Mouse (Mus musculus) kidney, postnatal 0 days (tissue): ENCODE measurements at regions not wholly inside any gene's neighbourhood (a gene's known extent, or its start where the extent isn't known, plus 50 kb on each side); places are given as distances from the start of the nearest gene placed in this dataset.

Experiments
- ATAC-seq: fragments of 200-750 bp; cut with Nextera tagmentation; replicated peaks from 2 replicates; pipeline ENCODE4 v1.8.0; 2017; ENCODE audit warnings: low read depth, moderate number of reproducible peaks, moderate TSS enrichment, moderate library complexity; ENCODE audit not compliant: low FRiP score
- DNase-seq: peaks from one replicate; pipeline ENCODE4 v3.0.0-alpha.2; 2016; ENCODE audit warnings: low spot score
- H3K27ac ChIP-seq: fragments of 300-500 bp; sonication (generic); 2 replicates; pipeline ENCODE4 v1.5.1; 2014; ENCODE audit warnings: mild to moderate bottlenecking
- H3K27me3 ChIP-seq: fragments of 300-500 bp; sonication (generic); 2 replicates; pipeline ENCODE4 v1.6.1; 2014; ENCODE audit warnings: low read length, mixed read lengths; ENCODE audit not compliant: insufficient read depth
- H3K36me3 ChIP-seq: fragments of 300-500 bp; sonication (generic); 2 replicates; pipeline ENCODE4 v1.6.1; 2014; ENCODE audit warnings: low read length, mixed read lengths; ENCODE audit not compliant: insufficient read depth
- H3K4me1 ChIP-seq: fragments of 300-500 bp; sonication (generic); replicated peaks from 2 replicates; pipeline ENCODE4 v1.6.1; 2014; ENCODE audit warnings: antibody characterized with exemption, low read length, mixed read lengths; ENCODE audit not compliant: insufficient read depth
- H3K4me2 ChIP-seq: fragments of 300-500 bp; sonication (generic); 2 replicates; pipeline ENCODE4 v1.6.1; 2014; ENCODE audit warnings: mild to moderate bottlenecking, low read length, moderate library complexity, mixed read lengths
- H3K4me3 ChIP-seq: fragments of 300-500 bp; sonication (generic); replicated peaks from 2 replicates; pipeline ENCODE4 v1.5.1; 2014; ENCODE audit warnings: low read depth, low read length
- H3K9ac ChIP-seq: fragments of 300-500 bp; sonication (generic); 2 replicates; pipeline ENCODE4 v1.6.1; 2014; ENCODE audit warnings: low read depth, low read length
- H3K9me3 ChIP-seq: fragments of 300-500 bp; sonication (generic); replicated peaks from 2 replicates; pipeline ENCODE4 v1.6.1; 2016; ENCODE audit warnings: low read length, inconsistent platforms, mixed read lengths
- CTCF ChIP-seq: IDR thresholded peaks from 2 replicates; pipeline ENCODE4 v1.5.1; 2016; ENCODE audit warnings: antibody characterized with exemption, low read depth, mild to moderate bottlenecking, moderate library complexity
- WGBS: fragments of 180-500 bp; shearing (Covaris S2); extraction: QIAGEN DNeasy Blood & Tissue Kit; methylation state at CpG from one replicate; pipeline ENCODE4 v1.1.7; 2014; 5-methylcytosine and 5-hydroxymethylcytosine counted together

GRCm38 (mm10) chr1:120706011-120706410 lies 103.8 kb downstream of the En1 start:
- Histone ChIP-seq H3K27ac (no peak overlapping the region), H3K9me3 (no peaks in the 10 kb centered on the region), H3K4me2 (no peak overlapping the region), H3K9ac (no peak overlapping the region), H3K27me3 (no peaks in the 10 kb centered on the region), H3K4me1 (no peaks in the 10 kb centered on the region), H3K36me3 (no peaks in the 10 kb centered on the region), H3K4me3 (no peak overlapping the region)
- WGBS = 77% methylated on average over 1 of the region's 1 CpGs
- ATAC-seq (no peak), DNase-seq (no peak)
- no peak for TF ChIP-seq CTCF

GRCm38 (mm10) chr1:120708511-120708910 lies 106.3 kb downstream of the En1 start:
- Histone ChIP-seq H3K27ac (no peak overlapping the region), H3K9me3 (no peaks in the 10 kb centered on the region), H3K27me3 (no peaks in the 10 kb centered on the region), H3K36me3 (no peaks in the 10 kb centered on the region), H3K4me1 (no peaks in the 10 kb centered on the region), H3K9ac (no peak overlapping the region), H3K4me3 (no peak overlapping the region), H3K4me2 (no peak overlapping the region)
- ATAC-seq (no peak), DNase-seq (no peak)
- TF ChIP-seq CTCF = no peak
- 73% methylated on average over 5 of the region's 5 CpGs for WGBS

GRCm38 (mm10) chr1:120715105-120715877 lies 113.1 kb downstream of the En1 start:
- H3K27ac ChIP-seq = no peak overlapping the region
- H3K27me3 ChIP-seq = no peaks in the 10 kb centered on the region
- no peaks in the 10 kb centered on the region for H3K9me3 ChIP-seq
- no peak for TF ChIP-seq CTCF
- H3K4me2 ChIP-seq = no peak overlapping the region
- no peak for ATAC-seq
- no peaks in the 10 kb centered on the region for H3K4me1 ChIP-seq
- H3K4me3 ChIP-seq = no peak overlapping the region
- DNase-seq = no peak
- H3K36me3 ChIP-seq = no peaks in the 10 kb centered on the region
- 60% methylated on average over 9 of the region's 9 CpGs for WGBS
- no peak overlapping the region for H3K9ac ChIP-seq

GRCm38 (mm10) chr1:120726777-120727176 lies 124.6 kb downstream of the En1 start:
- no peaks in the 10 kb centered on the region for H3K27me3 ChIP-seq
- ATAC-seq (no peak), DNase-seq (no peak)
- H3K36me3 ChIP-seq = no peaks in the 10 kb centered on the region
- no peak for TF ChIP-seq CTCF
- no peak overlapping the region for H3K9ac ChIP-seq
- no peaks in the 10 kb centered on the region for H3K4me1 ChIP-seq
- no peak overlapping the region for H3K27ac ChIP-seq
- 91% methylated on average over 7 of the region's 7 CpGs for WGBS
- H3K4me3 ChIP-seq = no peak overlapping the region
- no peaks in the 10 kb centered on the region for H3K9me3 ChIP-seq
- no peak overlapping the region for H3K4me2 ChIP-seq

- no peaks in the 10 kb centered on the region for H3K4me1 ChIP-seq
- 39% methylated on average over 8 of the region's 8 CpGs for WGBS
- TF ChIP-seq CTCF = no peak
- H3K9ac ChIP-seq = no peak overlapping the region
- H3K9me3 ChIP-seq = no peaks in the 10 kb centered on the region
- H3K4me3 ChIP-seq = no peak overlapping the region
- no peak for ATAC-seq
- no peak overlapping the region for H3K27ac ChIP-seq
- no peaks in the 10 kb centered on the region for H3K36me3 ChIP-seq
- DNase-seq = no peak
- no peaks in the 10 kb centered on the region for H3K27me3 ChIP-seq
- 0 out of 2 replicates have a peak overlapping the region, but pooled peaks have one; percentile 2 for H3K4me2 ChIP-seq
Measured at GRCm38 (mm10) chr1:120727427-120727826, 125.2 kb downstream of the En1 start.

GRCm38 (mm10) chr1:120732003-120732402 lies 129.8 kb downstream of the En1 start:
- H3K4me1 ChIP-seq = no peaks in the 10 kb centered on the region
- no peak for DNase-seq
- ATAC-seq = no peak
- H3K4me2 ChIP-seq = no peak overlapping the region
- no peaks in the 10 kb centered on the region for H3K27me3 ChIP-seq
- H3K27ac ChIP-seq = no peak overlapping the region
- no peak overlapping the region for H3K9ac ChIP-seq
- no peaks in the 10 kb centered on the region for H3K36me3 ChIP-seq
- 61% methylated on average over 1 of the region's 1 CpGs for WGBS
- H3K9me3 ChIP-seq = no peaks in the 10 kb centered on the region
- H3K4me3 ChIP-seq = no peak overlapping the region
- TF ChIP-seq CTCF = no peak

GRCm38 (mm10) chr1:120733683-120734082 lies 131.5 kb downstream of the En1 start:
- Histone ChIP-seq H3K9me3 (no peaks in the 10 kb centered on the region), H3K4me1 (no peaks in the 10 kb centered on the region), H3K4me2 (no peak overlapping the region), H3K4me3 (no peak overlapping the region), H3K9ac (no peak overlapping the region), H3K27ac (no peak overlapping the region), H3K36me3 (no peaks in the 10 kb centered on the region), H3K27me3 (no peaks in the 10 kb centered on the region)
- ATAC-seq = no peak
- DNase-seq = no peak
- TF ChIP-seq CTCF = no peak
- 84% methylated on average over 5 of the region's 5 CpGs for WGBS
